Mouse (Mus musculus) bone marrow, adult 2 months (tissue): Measurements from ENCODE around the gene Fgf10.

ENCODE experiments used
- CTCF ChIP-seq: fragments of 200-500 bp; IDR thresholded peaks from 2 replicates; pipeline ENCODE4 v1.5.1; 2011; ENCODE audit warnings: low read length, control low read depth; ENCODE audit not compliant: control insufficient read depth, insufficient read depth
- POLR2A ChIP-seq: fragments of 200-500 bp; IDR thresholded peaks from 2 replicates; pipeline ENCODE4 v1.6.1; 2011; ENCODE audit warnings: low read depth, mild to moderate bottlenecking, control low read depth, low read length, borderline replicate concordance; ENCODE audit not compliant: control insufficient read depth

DNA sequence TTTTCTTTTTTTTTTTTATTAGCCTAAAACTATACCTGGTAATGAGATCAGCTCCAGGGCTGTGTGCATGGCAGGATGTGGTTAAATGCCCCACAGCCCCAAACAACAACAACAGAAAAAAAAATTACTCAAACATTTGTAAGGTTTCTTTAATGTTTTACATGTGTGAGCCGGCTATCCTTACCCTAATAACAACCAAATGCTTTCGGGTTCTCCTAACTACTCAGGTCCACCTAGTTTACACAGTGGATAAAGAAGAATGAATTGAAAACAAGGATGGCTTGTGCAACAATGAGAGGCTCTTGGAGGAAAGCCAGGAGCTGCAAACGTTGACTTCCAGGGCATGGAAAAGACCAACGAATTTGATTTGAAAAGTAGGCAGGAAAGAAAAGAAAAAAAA is 122.6 kb downstream of the Fgf10 start:
- TF ChIP-seq CTCF (no peak), POLR2A (no peak)
